Mouse (Mus musculus): Measurements from ENCODE around the gene Itsn2.

DNA sequence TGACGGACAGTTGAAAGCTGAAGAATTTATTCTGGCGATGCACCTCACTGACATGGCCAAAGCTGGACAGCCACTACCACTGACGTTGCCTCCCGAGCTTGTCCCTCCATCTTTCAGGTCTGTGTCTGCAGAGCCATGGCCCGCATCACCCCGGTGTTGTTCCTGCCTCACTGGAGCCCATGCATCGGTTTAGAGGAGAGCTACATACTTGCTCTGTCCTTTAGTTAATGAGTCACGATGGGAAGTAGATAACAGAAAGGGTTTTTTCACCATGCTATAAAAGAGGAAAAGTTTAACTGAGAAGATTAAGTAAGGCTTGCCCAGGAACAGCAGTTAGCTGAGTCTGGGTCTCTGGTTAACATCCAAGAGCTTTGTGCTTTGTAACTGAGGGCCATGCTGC, 40.5 kb downstream of the Itsn2 start:
- TF ChIP-seq CTCF (IDR thresholded peaks at IDR 0.05; ENCODE audit: control insufficient read depth, insufficient read depth, insufficient replicate concordance, low read depth, low read length) = no peak
- no peak for TF ChIP-seq POLR2A (IDR thresholded peaks at IDR 0.05; ENCODE audit: control insufficient read depth, low read depth, low read length)
